Mouse (Mus musculus): ENCODE results near the gene Lrrc63. TPM values are rescaled to one million over a fixed set of nuclear protein-coding genes. Genes with fewer than 3 reads are reported as not detected.

The Lrrc63 gene
- polyA plus RNA-seq, 1 experiment from 2014 or later: 0.19 TPM

DNA sequence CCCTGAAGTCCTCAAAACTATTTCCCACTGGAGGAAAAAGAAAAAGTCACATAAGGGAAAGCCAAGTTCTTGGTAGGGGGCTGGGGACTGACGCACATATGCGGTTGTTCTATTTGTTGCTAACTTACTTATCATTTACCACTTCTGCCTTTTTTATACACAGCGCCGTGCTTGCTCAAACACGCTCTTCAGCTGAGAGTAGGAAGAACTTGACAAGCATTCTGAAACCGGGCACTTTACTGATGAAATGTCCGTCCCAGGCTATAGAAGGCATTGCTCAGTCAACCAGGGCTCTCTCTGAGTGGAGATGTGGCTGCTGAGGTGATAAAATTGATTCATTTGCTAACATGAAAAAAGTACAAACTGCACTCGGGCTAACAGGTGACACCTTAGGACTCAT, 9.0 kb downstream of the Lrrc63 start:
- Histone ChIP-seq H3K4me2 (no peak overlapping the region), H3K27ac (no peak overlapping the region), H3K27me3 (no peaks in the 10 kb centered on the region), H3K4me3 (replicated peaks) (no peak overlapping the region), H3K36me3 (replicated peaks) (no peaks in the 10 kb centered on the region), H3K9me3 (no peaks in the 10 kb centered on the region), H3K9ac (no peak overlapping the region), H3K4me1 (no peaks in the 10 kb centered on the region)
- ATAC-seq (ENCODE audit: low FRiP score): no peak
- WGBS: 90% methylated on average over 8 of the region's 8 CpGs

DNA sequence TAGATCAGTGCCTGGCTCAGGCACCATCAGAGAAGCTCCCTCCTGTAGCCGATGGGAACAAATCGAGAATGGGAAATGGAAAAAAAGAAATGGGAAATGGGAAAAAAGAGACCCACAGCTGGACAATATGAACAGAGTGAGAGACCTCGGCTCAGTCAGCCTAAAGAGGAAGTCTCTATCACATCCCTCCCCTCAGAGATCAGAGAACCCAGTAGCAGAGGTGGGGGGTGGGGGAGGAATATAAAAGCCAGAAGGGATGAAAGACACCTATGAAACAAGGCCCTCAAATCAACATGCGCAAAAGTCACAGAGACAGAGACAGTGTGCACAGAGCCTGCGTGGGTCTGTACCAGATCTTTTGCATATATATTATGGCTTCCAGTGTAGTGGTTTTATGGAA, 27.7 kb downstream of the Lrrc63 start:
- WGBS: 91% methylated on average over 5 of the region's 5 CpGs

DNA sequence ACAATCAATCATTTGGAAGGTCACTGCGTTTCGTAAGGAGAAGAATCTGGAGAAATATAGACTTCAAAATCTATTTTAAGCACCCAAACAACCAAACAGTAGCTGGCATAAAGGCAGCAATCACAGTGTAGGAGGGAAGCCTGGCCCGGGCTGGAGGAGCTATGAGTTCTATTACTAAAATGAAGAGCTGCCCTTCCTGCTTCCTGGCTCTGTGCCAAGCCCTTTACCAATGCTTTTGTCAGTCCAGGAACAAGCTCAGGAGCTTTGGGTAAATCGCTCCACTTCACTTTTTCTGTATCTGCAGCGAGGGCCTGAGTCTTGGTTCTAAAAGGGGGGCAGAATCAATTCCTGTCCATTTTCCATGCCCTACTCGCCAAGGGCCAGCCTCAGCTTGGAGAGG, 52.7 kb downstream of the Lrrc63 start:
- H3K9ac ChIP-seq: no peak overlapping the region
- no peaks in the 10 kb centered on the region for H3K27me3 ChIP-seq
- no peak for ATAC-seq (ENCODE audit: low FRiP score)
- no peak overlapping the region for H3K4me3 ChIP-seq (replicated peaks)
- no peak overlapping the region for H3K27ac ChIP-seq
- no peaks in the 10 kb centered on the region for H3K36me3 ChIP-seq (replicated peaks)
- H3K9me3 ChIP-seq: no peaks in the 10 kb centered on the region
- H3K4me1 ChIP-seq: no peaks in the 10 kb centered on the region
- 76% methylated on average over 6 of the region's 6 CpGs for WGBS
- no peak overlapping the region for H3K4me2 ChIP-seq

More for the DNA sequence above, 27.7 kb downstream of the Lrrc63 start:
- Histone ChIP-seq H3K4me1 (no peaks in the 10 kb centered on the region), H3K27me3 (no peaks in the 10 kb centered on the region), H3K27ac (no peak overlapping the region), H3K4me2 (no peak overlapping the region), H3K36me3 (replicated peaks) (no peaks in the 10 kb centered on the region), H3K4me3 (replicated peaks) (no peak overlapping the region), H3K9me3 (no peaks in the 10 kb centered on the region), H3K9ac (no peak overlapping the region)
- ATAC-seq (ENCODE audit: low FRiP score): no peak

DNA sequence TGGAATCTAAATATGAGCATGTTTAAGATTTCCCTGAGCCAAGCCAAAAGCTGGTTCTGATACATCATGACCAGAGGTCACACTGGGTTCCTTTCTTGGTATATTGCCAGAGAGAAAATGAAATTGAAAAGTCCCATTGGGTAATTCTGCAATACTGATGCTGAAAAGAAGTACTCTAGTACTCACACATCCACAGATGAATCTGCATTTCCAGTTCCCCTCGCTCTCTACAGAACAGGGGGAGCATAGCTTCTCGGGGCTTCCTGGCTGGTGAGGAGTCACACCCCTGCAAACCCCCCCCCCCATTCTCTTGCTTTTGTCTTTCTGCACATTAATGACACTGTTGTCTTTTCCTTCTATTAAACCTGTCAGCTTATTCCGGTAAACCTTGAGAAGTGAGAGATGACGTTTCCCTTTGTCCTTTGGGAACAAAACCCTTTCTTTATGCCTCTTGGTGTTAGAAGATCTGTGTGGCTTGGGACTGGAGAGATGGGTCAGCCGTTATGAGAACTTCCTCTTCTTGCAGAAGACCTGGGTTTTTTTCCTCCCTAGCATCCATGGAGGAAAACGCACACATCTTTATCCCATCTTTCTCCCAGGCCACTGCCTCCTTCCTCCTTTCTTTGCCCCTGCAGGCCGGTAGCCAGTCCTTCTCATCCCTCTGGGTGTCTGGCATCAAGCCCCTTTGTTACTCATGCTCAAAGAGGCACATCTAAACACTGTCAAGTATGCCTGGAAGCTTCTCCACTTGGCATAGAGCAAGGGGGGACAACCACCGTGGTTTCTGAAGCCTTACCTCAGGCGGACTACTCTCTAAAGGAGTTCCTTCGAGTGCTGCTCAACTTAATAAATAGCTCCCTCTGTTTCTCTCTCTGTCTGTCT, 55.1 kb downstream of the Lrrc63 start:
- Histone ChIP-seq H3K4me1 (no peaks in the 10 kb centered on the region), H3K27ac (no peak overlapping the region), H3K9ac (no peak overlapping the region), H3K9me3 (no peaks in the 10 kb centered on the region), H3K4me2 (no peak overlapping the region), H3K36me3 (replicated peaks) (no peaks in the 10 kb centered on the region), H3K4me3 (replicated peaks) (no peak overlapping the region), H3K27me3 (no peaks in the 10 kb centered on the region)
- 70% methylated on average over 10 of the region's 10 CpGs for WGBS
- ATAC-seq (ENCODE audit: low FRiP score): no peak

DNA sequence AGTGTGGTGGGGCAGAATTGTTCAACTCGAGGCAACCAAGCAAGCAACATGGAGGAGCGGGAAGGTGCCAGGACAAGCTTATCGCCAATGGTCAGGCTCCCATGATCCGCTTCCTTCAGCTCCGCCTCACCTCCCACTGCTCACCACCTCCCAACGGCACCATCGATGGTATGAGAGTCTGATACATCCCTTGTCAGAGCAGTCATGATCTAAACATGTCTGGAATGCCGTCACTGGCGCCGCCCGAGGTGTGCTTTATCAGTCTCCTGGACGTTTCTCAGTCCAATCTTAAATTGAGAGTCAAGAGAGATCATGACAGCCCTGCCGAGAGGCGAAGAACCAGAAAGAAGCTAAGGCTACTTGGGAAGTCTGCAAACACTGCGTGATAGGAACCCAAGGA, 59.6 kb downstream of the Lrrc63 start:
- H3K4me1 ChIP-seq: no peaks in the 10 kb centered on the region
- no peak overlapping the region for H3K4me3 ChIP-seq (replicated peaks)
- no peaks in the 10 kb centered on the region for H3K27me3 ChIP-seq
- H3K9ac ChIP-seq: no peak overlapping the region
- H3K4me2 ChIP-seq: no peak overlapping the region
- no peak overlapping the region for H3K27ac ChIP-seq
- 89% methylated on average over 15 of the region's 15 CpGs for WGBS
- no peaks in the 10 kb centered on the region for H3K9me3 ChIP-seq
- no peaks in the 10 kb centered on the region for H3K36me3 ChIP-seq (replicated peaks)
- ATAC-seq (ENCODE audit: low FRiP score): no peak

DNA sequence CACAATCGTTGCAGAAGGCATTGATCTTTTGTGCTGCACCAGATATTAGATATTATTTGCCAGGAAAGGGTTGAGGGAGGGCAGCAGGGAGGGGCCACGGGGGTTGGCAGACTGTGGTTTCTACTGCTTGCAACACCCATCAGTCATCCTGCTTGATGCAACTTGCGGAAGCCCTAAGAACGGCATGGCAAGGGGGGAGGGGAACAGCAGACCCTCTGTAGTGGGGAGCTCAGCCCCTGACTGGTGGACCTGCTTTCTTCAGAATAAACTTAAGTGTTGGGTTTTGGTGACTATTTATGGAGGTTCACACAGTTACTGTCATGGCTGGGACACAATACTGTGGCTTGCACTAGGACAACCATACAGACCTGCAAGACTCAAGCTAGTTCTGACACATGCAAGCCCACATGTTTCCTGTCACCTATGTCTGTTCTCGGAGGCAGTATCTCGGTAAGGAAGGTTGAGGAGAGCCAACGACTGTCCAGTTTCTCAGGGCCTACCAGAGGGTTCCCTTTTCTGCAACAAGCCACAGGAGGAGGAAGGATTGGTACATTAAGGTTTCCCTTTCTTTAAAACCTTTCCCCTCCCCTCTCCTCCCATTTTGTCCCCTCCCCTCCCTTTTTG, 61.2 kb downstream of the Lrrc63 start:
- H3K9me3 ChIP-seq: no peaks in the 10 kb centered on the region
- H3K27ac ChIP-seq: no peak overlapping the region
- no peaks in the 10 kb centered on the region for H3K36me3 ChIP-seq (replicated peaks)
- H3K27me3 ChIP-seq: no peaks in the 10 kb centered on the region
- ATAC-seq (ENCODE audit: low FRiP score): no peak
- H3K4me3 ChIP-seq (replicated peaks): no peak overlapping the region
- 91% methylated on average over 7 of the region's 7 CpGs for WGBS
- H3K9ac ChIP-seq: no peak overlapping the region
- H3K4me2 ChIP-seq: no peak overlapping the region
- no peaks in the 10 kb centered on the region for H3K4me1 ChIP-seq

DNA sequence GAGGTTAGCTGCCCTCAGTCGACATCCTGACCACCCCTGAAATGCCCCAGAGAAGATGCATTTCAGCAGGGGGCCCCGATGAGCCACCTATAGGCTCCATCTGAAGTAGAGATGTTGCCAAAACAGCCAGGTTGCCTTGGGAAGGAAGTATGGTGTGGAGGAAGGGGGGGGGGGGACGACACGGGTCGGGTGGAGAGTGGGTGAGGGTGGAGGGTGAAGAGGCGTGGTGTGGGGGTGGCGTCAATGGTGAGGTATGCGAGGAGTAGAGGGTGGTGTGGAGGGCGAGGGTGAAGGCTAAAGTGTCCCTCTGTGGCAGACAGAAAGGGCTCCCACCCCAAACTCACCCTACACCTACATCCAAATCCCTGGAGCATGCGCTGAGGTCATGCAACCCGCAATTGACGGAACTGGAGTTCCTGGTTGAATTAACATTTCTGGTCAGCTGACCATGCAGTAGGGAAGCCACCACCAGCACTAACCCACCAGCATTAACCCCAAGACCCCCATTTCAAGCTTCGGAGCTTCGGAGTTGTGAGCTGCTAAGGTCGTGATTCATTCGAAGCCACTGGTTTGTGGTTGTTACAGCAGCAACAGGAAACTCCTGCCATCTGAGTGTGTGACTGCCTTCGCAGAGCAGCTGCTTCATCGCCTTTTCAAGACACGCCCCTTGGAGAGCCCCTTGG, 62.1 kb downstream of the Lrrc63 start:
- Histone ChIP-seq H3K36me3 (replicated peaks) (no peaks in the 10 kb centered on the region), H3K4me3 (replicated peaks) (no peak overlapping the region), H3K9me3 (no peaks in the 10 kb centered on the region), H3K27me3 (no peaks in the 10 kb centered on the region), H3K4me1 (no peaks in the 10 kb centered on the region), H3K9ac (no peak overlapping the region), H3K4me2 (no peak overlapping the region), H3K27ac (no peak overlapping the region)
- 92% methylated on average over 16 of the region's 19 CpGs for WGBS
- no peak for ATAC-seq (ENCODE audit: low FRiP score)

DNA sequence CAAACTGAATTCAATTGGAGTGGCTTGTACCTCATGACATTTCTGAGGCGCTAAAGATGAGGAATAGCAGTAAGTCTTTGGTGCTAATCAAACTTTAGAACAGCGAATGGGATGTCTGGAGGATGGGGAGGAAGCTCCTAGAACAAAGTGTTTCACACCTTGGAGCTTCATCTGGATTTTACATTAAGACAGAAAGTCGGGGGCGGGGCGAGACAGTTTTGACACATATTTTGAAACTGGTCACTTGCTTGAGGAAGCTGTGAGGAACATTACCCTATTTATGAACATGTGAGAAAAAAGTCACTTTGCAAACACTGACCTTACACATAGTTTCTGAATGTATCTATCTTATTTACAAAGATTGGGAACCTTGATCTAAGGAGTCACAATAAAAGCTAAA, 65.5 kb downstream of the Lrrc63 start:
- Histone ChIP-seq H3K9ac (no peak overlapping the region), H3K27ac (no peak overlapping the region), H3K27me3 (no peaks in the 10 kb centered on the region), H3K36me3 (replicated peaks) (no peaks in the 10 kb centered on the region), H3K9me3 (no peaks in the 10 kb centered on the region), H3K4me2 (no peak overlapping the region), H3K4me1 (no peaks in the 10 kb centered on the region), H3K4me3 (replicated peaks) (no peak overlapping the region)
- 97% methylated on average over 5 of the region's 5 CpGs for WGBS
- no peak for ATAC-seq (ENCODE audit: low FRiP score)

DNA sequence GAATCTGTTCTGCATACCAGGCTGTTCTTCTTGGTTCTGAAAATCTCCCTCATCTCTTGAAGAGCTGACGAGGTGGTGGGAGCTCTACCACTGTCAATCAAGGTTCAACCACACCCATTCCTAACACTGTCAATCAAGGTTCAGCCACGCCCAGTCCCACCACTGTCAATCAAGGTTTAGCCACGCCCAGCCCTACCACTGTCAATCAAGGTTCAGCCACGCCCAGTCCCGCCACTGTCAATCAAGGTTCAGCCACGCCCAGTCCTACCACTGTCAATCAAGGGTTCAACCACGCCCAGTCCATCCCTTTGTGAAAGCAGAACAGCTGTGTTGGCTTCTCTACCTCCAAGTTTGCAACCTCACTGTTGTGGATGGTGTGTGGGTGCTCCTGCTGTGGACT, 66.2 kb downstream of the Lrrc63 start:
- H3K9ac ChIP-seq: no peak overlapping the region
- H3K4me2 ChIP-seq: no peak overlapping the region
- ATAC-seq (ENCODE audit: low FRiP score): no peak
- no peak overlapping the region for H3K4me3 ChIP-seq (replicated peaks)
- no peak overlapping the region for H3K27ac ChIP-seq
- no peaks in the 10 kb centered on the region for H3K9me3 ChIP-seq
- no peaks in the 10 kb centered on the region for H3K36me3 ChIP-seq (replicated peaks)
- H3K27me3 ChIP-seq: no peaks in the 10 kb centered on the region
- H3K4me1 ChIP-seq: no peaks in the 10 kb centered on the region
- 83% methylated on average over 7 of the region's 7 CpGs for WGBS

DNA sequence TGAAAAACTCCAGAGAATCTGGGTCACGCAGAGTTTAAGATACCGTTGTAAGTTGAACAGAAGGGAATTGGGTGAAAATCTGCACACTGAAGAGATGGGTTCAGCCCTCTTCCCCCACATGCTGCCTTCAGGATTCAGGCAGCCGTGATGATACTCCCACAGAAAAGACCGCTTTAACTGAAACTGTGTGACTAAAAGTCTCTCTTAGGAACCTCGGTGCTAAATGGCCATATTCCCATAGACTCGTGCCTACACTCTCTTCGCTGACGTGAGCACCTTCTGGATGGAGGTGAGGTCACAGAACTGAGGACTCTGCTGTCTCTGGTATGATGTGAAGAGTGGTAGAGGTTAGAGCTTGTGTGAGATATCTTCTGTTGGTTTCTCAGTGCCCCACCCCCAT, 66.7 kb downstream of the Lrrc63 start:
- Histone ChIP-seq H3K36me3 (replicated peaks) (no peaks in the 10 kb centered on the region), H3K9ac (no peak overlapping the region), H3K27me3 (no peaks in the 10 kb centered on the region), H3K4me1 (no peaks in the 10 kb centered on the region), H3K4me3 (replicated peaks) (no peak overlapping the region), H3K27ac (no peak overlapping the region), H3K9me3 (no peaks in the 10 kb centered on the region), H3K4me2 (no peak overlapping the region)
- 96% methylated on average over 8 of the region's 8 CpGs for WGBS
- ATAC-seq (ENCODE audit: low FRiP score): no peak

DNA sequence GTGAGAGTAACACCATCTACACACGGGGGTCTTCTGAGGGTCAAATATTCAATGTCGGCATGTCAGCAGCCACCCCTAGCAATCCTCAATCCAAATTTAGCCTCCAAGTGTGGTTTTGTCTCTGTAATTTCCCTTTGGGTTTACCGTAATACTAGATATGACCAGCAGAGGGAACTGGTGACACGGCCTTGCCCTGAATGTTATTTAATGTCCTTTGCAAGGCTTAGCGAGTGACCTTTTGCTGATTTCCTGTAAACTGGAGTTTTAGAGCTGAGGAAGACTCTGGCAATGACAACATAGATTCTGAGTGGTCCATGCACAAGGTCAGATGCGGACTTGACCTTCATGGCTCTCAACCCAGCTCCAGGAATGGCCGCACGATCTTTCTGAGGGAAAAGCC, 70.1 kb downstream of the Lrrc63 start:
- Histone ChIP-seq H3K27ac (no peak overlapping the region), H3K36me3 (replicated peaks) (no peaks in the 10 kb centered on the region), H3K9ac (no peak overlapping the region), H3K9me3 (no peaks in the 10 kb centered on the region), H3K4me3 (replicated peaks) (no peak overlapping the region), H3K4me1 (no peaks in the 10 kb centered on the region), H3K4me2 (no peak overlapping the region), H3K27me3 (no peaks in the 10 kb centered on the region)
- peak; percentile 14; the same call in 1 of the 2 replicates for ATAC-seq (ENCODE audit: low FRiP score)
- 50% methylated on average over 8 of the region's 8 CpGs for WGBS

DNA sequence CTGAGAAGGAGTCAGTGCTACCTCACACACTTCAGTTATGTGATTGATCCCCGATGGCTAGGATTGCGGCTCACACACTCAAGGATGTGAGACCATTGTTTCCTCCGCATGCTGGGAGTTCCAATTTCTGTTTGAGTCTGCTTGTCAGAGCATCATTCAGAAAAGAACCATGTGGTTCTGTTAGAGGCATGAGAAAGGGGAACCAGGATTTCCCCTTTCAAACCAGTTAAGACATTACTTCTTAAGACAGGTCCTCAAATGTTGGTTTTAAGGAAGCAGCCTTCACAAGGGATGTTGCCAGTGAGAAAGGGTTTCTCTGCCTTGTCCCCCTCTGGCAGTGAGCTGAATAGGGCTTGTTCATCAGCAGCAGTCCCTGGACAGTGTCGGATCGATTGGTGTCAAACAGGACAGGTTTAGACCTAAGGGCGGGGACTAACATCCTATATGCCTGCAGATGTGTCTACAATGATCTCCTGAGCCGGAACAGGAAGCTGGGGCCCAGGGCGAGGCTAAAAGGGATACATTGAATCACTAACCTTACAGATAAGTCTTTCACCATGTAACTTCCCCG, 73.7 kb downstream of the Lrrc63 start:
- H3K4me3 ChIP-seq (replicated peaks): no peak overlapping the region
- H3K27ac ChIP-seq: no peak overlapping the region
- H3K9me3 ChIP-seq: no peaks in the 10 kb centered on the region
- no peaks in the 10 kb centered on the region for H3K36me3 ChIP-seq (replicated peaks)
- no peak overlapping the region for H3K4me2 ChIP-seq
- ATAC-seq (ENCODE audit: low FRiP score): no peak
- no peak overlapping the region for H3K9ac ChIP-seq
- no peaks in the 10 kb centered on the region for H3K4me1 ChIP-seq
- H3K27me3 ChIP-seq: no peaks in the 10 kb centered on the region
- WGBS: 81% methylated on average over 9 of the region's 9 CpGs

All from forebrain, embryonic 12.5 days (tissue).